24 mouse cellular contexts compared by ENCODE assay signal in genomic region chr17:12851689-12852088, GRCm38 (mm10). TPM values are rescaled to one million over a fixed set of nuclear protein-coding genes. Genes with fewer than 3 reads are reported as not detected.
DNase-seq lines count a peak whose midpoint lies in the region; ATAC-seq lines count a peak whose summit lies in the region.
"Had no signal": no experiment of that assay in that cellular context is flagged by ENCODE, and none has a peak within 500 bp of the region (broad histone marks: within the 10 kb centered on the region; RNA-seq: fewer than 3 reads in every experiment).

No protein-coding gene starts in this region.

- 70% methylated on average over 11 of the region's 11 CpGs for WGBS in forebrain, embryonic 16.5 days
- WGBS in forebrain, embryonic 12.5 days: 78% methylated on average over 11 of the region's 11 CpGs
- WGBS in intestine, embryonic 16.5 days: 78% methylated on average over 11 of the region's 11 CpGs

- no peaks in the 10 kb centered on the region for H3K36me3 ChIP-seq in forebrain, embryonic 16.5 days (ENCODE audit: control insufficient read depth, insufficient read depth)
- no peaks in the 10 kb centered on the region for H3K36me3 ChIP-seq in forebrain, embryonic 12.5 days (replicated peaks)
- H3K36me3 ChIP-seq in intestine, embryonic 16.5 days (ENCODE audit: control insufficient read depth, insufficient read depth, low read length): no peaks in the 10 kb centered on the region
- H3K36me3 ChIP-seq: heart, embryonic 15.5 days; neural tube, embryonic 13.5 days had no signal

- peak; percentile 22; the same call in 1 of the 2 replicates for ATAC-seq in forebrain, embryonic 16.5 days
- no peak for ATAC-seq in forebrain, embryonic 12.5 days (ENCODE audit: low FRiP score)
- no peak for ATAC-seq in intestine, embryonic 16.5 days
- ATAC-seq: hindbrain, embryonic 16.5 days; intestine, postnatal 0 days had no signal

- H3K4me2 ChIP-seq in forebrain, embryonic 16.5 days (ENCODE audit: low read length): no peak overlapping the region
- no peak overlapping the region for H3K4me2 ChIP-seq in forebrain, embryonic 12.5 days
- H3K4me2 ChIP-seq in intestine, embryonic 16.5 days (ENCODE audit: low read depth, low read length): no peak overlapping the region
- H3K4me2 ChIP-seq: heart, embryonic 15.5 days; midbrain, embryonic 11.5 days; neural tube, embryonic 13.5 days had no signal

- no peaks in the 10 kb centered on the region for H3K9me3 ChIP-seq in forebrain, embryonic 16.5 days (ENCODE audit: control insufficient read depth, low read length)
- no peaks in the 10 kb centered on the region for H3K9me3 ChIP-seq in forebrain, embryonic 12.5 days
- no peaks in the 10 kb centered on the region for H3K9me3 ChIP-seq in intestine, embryonic 16.5 days (ENCODE audit: control insufficient read depth, low read length)
- H3K9me3 ChIP-seq: heart, embryonic 15.5 days; neural tube, embryonic 13.5 days had no signal

- H3K9ac ChIP-seq in forebrain, embryonic 16.5 days (replicated peaks; ENCODE audit: low read depth, low read length): no peak overlapping the region
- H3K9ac ChIP-seq in forebrain, embryonic 12.5 days: no peak overlapping the region
- H3K9ac ChIP-seq in intestine, embryonic 16.5 days (ENCODE audit: low read depth, low read length): no peak overlapping the region
- H3K9ac ChIP-seq: heart, embryonic 15.5 days; liver, embryonic 14.5 days; neural tube, embryonic 13.5 days had no signal

- no peak overlapping the region for H3K4me3 ChIP-seq in forebrain, embryonic 16.5 days (replicated peaks; ENCODE audit: low read length)
- no peak overlapping the region for H3K4me3 ChIP-seq in forebrain, embryonic 12.5 days (replicated peaks)
- no peak overlapping the region for H3K4me3 ChIP-seq in intestine, embryonic 16.5 days (ENCODE audit: low read length)
- H3K4me3 ChIP-seq: heart, embryonic 15.5 days; neural tube, embryonic 13.5 days had no signal

- peak; percentile 62 to 68 for DNase-seq in right cerebral cortex, adult 2 months (ENCODE audit: low spot score in 2 of 2)
- no peak for DNase-seq in right cerebral cortex, postnatal 36 days (ENCODE audit: low spot score in 2 of 2)
- DNase-seq in layer of hippocampus, postnatal 14 days (ENCODE audit: low spot score in 2 of 2): peak; percentile 72 to 78
- no peak for DNase-seq in embryo, embryonic 11 days
- no peak for DNase-seq in adrenal gland, postnatal 4 days (ENCODE audit: low spot score in 2 of 2)
- DNase-seq: adrenal gland, adult 2 months; cerebellum, adult 9-11 months; gastrocnemius, postnatal 14 days; heart, adult 18-20 months had no signal

- H3K27ac ChIP-seq in forebrain, embryonic 16.5 days (ENCODE audit: low read length): no peak overlapping the region
- no peak overlapping the region for H3K27ac ChIP-seq in forebrain, embryonic 12.5 days
- no peak overlapping the region for H3K27ac ChIP-seq in intestine, embryonic 16.5 days (ENCODE audit: low read length)
- H3K27ac ChIP-seq: heart, embryonic 15.5 days; liver, embryonic 14.5 days; macrophage; neural tube, embryonic 13.5 days had no signal

- H3K27me3 ChIP-seq in forebrain, embryonic 16.5 days (replicated peaks; ENCODE audit: control insufficient read depth, insufficient read depth, low read length): no peaks in the 10 kb centered on the region
- H3K27me3 ChIP-seq in forebrain, embryonic 12.5 days: no peaks in the 10 kb centered on the region
- no peaks in the 10 kb centered on the region for H3K27me3 ChIP-seq in intestine, embryonic 16.5 days (replicated peaks; ENCODE audit: control insufficient read depth, insufficient read depth, low read length)
- H3K27me3 ChIP-seq: heart, embryonic 15.5 days; neural tube, embryonic 13.5 days had no signal

- 0 out of 2 replicates have a peak, but pooled peaks cover 3% of the 10 kb centered on the region for H3K4me1 ChIP-seq in forebrain, embryonic 16.5 days (replicated peaks; ENCODE audit: control insufficient read depth, insufficient read depth, low read length)
- H3K4me1 ChIP-seq in forebrain, embryonic 12.5 days: no peaks in the 10 kb centered on the region
- no peaks in the 10 kb centered on the region for H3K4me1 ChIP-seq in intestine, embryonic 16.5 days (ENCODE audit: control insufficient read depth, insufficient read depth, low read length)
- H3K4me1 ChIP-seq: heart, embryonic 15.5 days; neural tube, embryonic 13.5 days had no signal

RNA-seq across cellular contexts. Expression of gene Mas1, which starts 16.3 kb away (rescaled TPM):
- polyA plus RNA-seq in forebrain, embryonic 16.5 days (2015; fragmentation: Nextera tagmentation; extraction: Ambion mirVana): 0.43 and 0.50 TPM in 2 replicates
- 0.38 TPM in 1 of 2 replicates, not detected in the other for polyA plus RNA-seq in forebrain, embryonic 12.5 days (2016; fragmentation: Nextera tagmentation; extraction: Ambion mirVana)
- 10 to 100 TPM; 41.6 to 52.1 TPM for total RNA-seq in layer of hippocampus, postnatal 14 days (2021)
- 0.28 and 0.78 TPM in 2 replicates for polyA plus RNA-seq in intestine, embryonic 16.5 days (2015; fragmentation: Nextera tagmentation; extraction: Ambion mirVana)
- total RNA-seq in adrenal gland, postnatal 4 days (2021): not detected
- total RNA-seq: adrenal gland, adult 2 months; hematopoietic stem cell, adult 5-6 weeks had no signal
- polyA plus RNA-seq: adrenal gland, adult 2 months; macrophage; midbrain, embryonic 11.5 days; small intestine, adult 2 months had no signal

RNA-seq across cellular contexts. Expression of gene Mrgprh, which starts 24.1 kb away (rescaled TPM):
- not detected in 2 replicates for polyA plus RNA-seq in forebrain, embryonic 16.5 days (2015; fragmentation: Nextera tagmentation; extraction: Ambion mirVana)
- polyA plus RNA-seq in forebrain, embryonic 12.5 days (2016; fragmentation: Nextera tagmentation; extraction: Ambion mirVana): not detected in 2 replicates
- total RNA-seq in layer of hippocampus, postnatal 14 days (2021): not detected
- polyA plus RNA-seq in intestine, embryonic 16.5 days (2015; fragmentation: Nextera tagmentation; extraction: Ambion mirVana): not detected in 2 replicates
- total RNA-seq in adrenal gland, postnatal 4 days (2021): under 1 TPM; 0.25 to 0.37 TPM
- total RNA-seq: hematopoietic stem cell, adult 5-6 weeks; left cerebral cortex, adult 18-20 months had no signal
- polyA plus RNA-seq: adrenal gland, adult 2 months; hindbrain, embryonic 16.5 days; intestine, postnatal 0 days; kidney, embryonic 16.5 days; liver, embryonic 14.5 days; lung, embryonic 16.5 days; macrophage; midbrain, embryonic 11.5 days; neural tube, embryonic 13.5 days; small intestine, adult 2 months had no signal

RNA-seq across cellular contexts. Expression of gene Pnldc1, which starts 58.3 kb away (rescaled TPM):
- polyA plus RNA-seq in forebrain, embryonic 16.5 days (2015; fragmentation: Nextera tagmentation; extraction: Ambion mirVana): 2.2 and 2.3 TPM in 2 replicates
- polyA plus RNA-seq in forebrain, embryonic 12.5 days (2016; fragmentation: Nextera tagmentation; extraction: Ambion mirVana): 1.3 and 2.5 TPM in 2 replicates
- 1 to 10 TPM; 1.6 to 2.4 TPM for total RNA-seq in layer of hippocampus, postnatal 14 days (2021)
- polyA plus RNA-seq in intestine, embryonic 16.5 days (2015; fragmentation: Nextera tagmentation; extraction: Ambion mirVana): 0.53 and 1.1 TPM in 2 replicates
- total RNA-seq in adrenal gland, postnatal 4 days (2021): 1 to 10 TPM; 3.1 to 3.6 TPM
- total RNA-seq: hematopoietic stem cell, adult 5-6 weeks had no signal
- polyA plus RNA-seq: macrophage had no signal

Comparison
In these comparisons a context has a peak if more than half of its experiments do, and no peak if none do; other contexts are left out.
1. DNase-seq: peak in right cerebral cortex, adult 2 months (2 of 2) and layer of hippocampus, postnatal 14 days (2 of 2); none in right cerebral cortex, postnatal 36 days (0 of 2), embryo, embryonic 11 days (single experiment) and adrenal gland, postnatal 4 days (0 of 2).